Mouse (Mus musculus): ENCODE measurements around the gene Krt17.
"Not testable (repeated sequence)": the region's sequence is repeated elsewhere in the genome, so short reads cannot be mapped to it uniquely, and the experiment has no call there.

The Krt17 gene

DNA sequence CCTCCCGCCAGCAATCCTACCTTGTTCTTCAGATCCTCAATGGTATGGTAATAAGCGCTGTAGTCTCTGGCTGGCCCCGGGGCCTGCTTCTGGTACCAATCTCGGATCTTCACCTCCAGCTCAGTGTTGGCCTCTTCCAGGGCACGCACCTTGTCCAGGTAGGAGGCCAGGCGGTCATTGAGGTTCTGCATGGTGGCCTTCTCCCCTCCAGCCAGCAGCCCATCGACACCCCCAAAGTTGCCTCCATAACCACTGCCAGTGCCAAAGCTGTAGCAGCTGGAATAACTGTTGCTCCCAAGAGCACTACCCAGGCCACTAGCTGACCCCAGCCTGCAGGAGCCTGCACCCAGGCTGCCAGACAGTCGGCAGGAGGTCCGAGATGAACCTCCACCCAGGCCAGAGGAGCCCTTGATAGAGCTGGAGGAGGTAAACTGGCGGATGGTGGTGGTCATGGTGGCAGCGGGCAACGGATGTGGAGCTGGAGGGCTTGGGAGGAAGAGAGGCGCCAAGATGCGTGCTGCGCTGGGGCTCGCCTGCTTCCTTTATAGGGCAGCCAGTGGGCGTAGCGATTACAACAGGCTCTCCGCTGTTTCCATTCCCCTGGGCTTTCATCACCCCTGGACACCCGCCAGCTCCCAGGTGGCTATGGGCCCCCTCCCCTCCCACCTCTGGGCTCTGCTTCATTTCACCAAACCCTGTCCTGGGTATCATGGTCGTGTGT is at the start of gene Krt17:
Krt17 (minus strand) TSS at position 516 of the 721 bp plus-strand sequence.
- DNase-seq (ENCODE audit: low spot score in 2 of 2) = no peak

DNA sequence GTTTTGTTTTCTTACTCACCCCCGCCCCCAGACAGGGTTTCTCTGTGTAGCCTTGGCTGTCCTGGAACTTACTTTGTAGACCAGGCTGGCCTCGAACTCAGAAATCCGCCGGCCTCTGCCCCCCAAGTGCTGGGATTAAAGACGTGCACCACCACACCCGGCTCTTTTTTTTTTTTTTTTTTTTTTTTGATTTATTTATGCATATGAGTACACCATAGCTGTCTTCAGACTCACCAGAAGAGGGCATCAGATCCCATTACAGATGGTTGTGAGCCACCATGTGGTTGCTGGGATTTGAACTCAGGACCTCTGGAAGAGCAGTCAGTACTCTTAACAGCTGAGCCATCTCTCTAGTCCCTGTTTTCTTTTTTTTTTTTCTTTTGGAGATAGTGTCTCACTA is 47.8 kb upstream of the Krt17 start:
- DNase-seq (ENCODE audit: low spot score in 2 of 2) = not testable (repeated sequence)

DNA sequence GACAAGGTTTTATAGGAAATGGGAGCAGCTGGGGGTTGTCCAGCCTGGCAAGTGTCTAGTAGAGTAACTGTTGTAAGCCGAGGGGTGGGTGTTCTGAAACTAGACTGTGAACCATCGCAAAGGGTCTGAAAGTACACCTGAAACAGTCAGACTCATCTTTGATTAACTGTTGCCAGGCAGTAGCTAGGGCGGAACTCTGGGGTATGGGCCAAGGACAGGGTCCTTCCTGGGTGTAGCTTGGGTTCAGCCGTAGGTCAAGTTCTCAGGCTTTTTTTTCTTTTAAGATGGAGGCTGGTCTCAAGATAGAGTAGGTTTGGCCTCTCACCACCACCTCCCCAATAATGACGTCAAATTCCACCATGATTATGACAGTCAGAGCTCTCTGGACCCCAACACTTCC is 47.1 kb upstream of the Krt17 start:
- no peak for DNase-seq (ENCODE audit: low spot score in 2 of 2)

DNA sequence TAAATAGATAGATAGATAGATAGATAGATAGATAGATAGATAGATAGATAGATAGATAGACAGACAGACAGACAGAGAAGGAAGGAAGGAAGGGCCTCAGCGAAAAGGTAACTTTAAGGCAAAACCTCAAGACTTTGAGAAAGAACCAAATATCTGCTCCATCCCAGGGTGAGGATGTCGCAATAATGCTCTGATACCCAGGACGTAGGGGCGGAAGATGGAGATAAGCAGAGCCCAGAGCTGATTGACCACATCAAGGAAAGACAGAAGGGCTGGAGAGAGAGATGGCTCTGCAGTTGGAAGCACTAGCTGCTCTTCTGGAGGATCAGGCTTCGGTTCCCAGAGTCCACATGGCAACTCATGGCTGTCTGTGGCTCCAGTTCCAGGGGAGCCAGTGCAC is 40.5 kb upstream of the Krt17 start:
- DNase-seq (ENCODE audit: low spot score in 2 of 2) = no peak

DNA sequence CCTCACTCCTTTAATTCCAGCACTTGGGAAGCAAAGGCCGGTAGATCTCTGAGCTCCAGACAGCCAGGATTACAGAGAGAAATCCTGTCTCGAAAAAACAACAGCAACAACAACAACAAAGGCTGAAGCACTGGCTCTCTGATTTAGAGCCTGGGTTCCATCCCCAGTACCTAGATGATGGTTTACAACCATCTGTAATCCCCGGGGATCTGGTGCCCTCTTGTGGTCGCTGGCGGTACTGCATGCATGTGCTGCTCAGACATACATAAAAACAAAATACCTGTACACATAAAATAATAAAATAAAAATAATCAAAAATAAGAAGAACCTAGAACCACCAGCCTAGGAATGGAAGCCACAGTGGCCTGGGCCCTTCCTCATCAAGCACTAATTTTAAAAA is 39.5 kb upstream of the Krt17 start:
- peak in 1 of 2 experiments; percentile 62 for DNase-seq (ENCODE audit: low spot score in 2 of 2)

DNA sequence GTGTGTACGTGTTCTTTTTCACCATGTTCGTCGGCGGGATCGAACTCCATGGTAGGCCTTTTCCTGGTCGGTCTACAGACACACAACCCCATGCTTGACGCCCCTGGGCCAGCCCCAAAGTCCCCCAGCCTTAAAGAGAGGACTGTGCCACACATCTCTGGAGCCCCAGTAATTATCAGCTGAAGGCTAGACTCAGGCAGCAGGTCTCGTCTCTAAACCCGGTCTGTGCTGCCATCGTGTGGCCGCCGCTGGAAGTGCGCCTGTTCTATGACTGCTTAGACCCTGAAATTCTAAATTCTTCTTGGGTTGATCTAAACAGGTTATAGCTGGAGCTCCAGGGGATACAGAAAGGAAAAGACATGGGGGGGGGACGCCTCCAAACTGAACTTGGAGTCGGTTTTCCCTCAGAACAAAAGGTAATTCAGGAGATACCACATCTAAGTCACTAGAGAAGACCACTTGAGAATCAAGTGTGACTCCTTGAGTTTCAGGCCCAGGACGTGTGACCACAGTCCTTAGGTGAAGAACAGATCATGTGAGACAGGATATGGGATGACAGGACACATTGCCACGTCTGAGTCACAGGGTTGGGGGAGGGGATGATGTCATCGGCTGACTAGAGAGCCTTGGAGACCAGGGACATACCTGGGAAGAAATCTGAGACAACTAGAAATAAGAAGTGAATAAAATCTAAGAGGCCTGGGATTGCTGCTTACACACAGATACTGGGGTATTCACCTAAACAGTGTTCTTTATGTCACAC is 37.6 kb upstream of the Krt17 start:
- peak; percentile 64 to 81 for DNase-seq (ENCODE audit: low spot score in 2 of 2)

DNA sequence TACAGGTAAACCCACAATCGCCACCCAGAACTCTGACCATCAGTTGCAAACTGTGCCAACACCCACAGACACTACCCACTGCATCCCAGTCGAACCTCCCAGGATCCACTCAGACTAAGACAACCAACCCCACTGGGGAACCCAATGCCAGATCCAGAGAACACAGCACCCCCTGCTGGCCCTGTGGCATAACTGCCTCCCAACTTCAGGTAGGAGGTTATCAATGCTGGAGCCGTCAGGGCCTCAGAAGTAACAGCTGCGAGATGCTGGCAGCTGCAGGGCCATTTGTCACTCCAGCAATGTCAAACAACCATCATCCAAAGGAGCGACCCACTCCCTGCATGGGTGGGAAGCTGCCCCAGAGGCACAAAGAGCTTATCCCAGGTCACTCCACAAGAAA is 37.0 kb upstream of the Krt17 start:
- no peak for DNase-seq (ENCODE audit: low spot score in 2 of 2)

DNA sequence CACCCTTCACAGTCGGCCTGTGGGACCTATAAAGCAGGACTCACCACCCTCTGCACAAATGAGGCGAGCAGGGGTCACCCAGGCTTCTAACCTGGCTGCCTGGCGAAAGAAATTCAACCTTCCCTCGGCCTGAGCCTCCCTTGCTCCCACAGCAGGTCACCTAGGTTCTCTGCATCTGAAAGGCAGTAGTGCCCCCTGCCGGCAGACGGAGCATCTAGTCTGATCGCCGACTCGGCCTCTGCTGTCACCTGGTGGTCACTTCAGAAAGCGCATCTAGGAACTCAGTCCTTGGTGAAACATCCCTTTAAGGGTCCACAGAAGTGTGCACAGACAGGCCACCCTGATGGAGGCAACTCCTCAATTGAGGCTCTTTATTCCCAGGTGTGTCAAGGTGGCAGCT is 34.5 kb upstream of the Krt17 start:
- peak; percentile 74 to 79 for DNase-seq (ENCODE audit: low spot score in 2 of 2)

DNA sequence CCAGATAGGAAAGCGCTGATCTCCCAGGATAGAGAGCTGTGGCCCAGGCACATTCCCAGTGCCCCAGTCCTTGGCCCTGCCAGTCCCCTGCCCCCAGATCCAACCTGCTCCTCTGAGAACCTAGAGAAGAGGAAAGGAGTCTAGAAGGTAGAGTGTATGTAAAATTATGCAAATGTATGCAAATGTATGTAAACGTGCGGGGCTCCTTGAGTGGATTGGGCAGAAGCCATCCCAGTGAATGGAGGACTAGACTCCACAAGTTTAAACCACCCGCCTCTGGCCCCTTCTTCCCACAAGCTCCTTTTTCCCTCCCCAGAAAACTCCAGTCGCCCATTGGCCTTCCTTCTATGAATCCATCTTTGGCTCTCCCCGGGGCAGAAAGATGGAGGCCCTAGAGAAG is 32.1 kb upstream of the Krt17 start:
- no peak for DNase-seq (ENCODE audit: low spot score in 2 of 2)

DNA sequence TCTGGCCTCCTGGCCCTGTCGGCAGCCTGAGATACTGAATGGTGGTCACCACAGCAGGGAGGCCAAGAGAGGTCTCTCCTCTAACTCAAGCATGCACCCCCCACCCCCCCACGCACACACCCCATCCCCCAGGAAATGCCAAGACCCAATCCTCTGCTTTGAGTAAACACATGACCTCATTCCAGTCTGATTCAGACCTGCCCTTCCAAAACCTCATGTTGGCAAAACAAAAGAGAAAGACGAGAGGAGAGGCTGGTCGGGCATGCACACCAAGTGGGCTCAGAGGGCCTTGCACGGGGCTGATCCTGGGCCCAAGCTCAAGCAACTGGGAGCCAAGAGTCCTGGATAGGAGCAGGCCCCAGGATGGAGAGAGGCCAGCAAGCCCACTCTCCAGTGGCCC is 29.4 kb upstream of the Krt17 start:
- DNase-seq (ENCODE audit: low spot score in 2 of 2) = peak in 1 of 2 experiments; percentile 49

DNA sequence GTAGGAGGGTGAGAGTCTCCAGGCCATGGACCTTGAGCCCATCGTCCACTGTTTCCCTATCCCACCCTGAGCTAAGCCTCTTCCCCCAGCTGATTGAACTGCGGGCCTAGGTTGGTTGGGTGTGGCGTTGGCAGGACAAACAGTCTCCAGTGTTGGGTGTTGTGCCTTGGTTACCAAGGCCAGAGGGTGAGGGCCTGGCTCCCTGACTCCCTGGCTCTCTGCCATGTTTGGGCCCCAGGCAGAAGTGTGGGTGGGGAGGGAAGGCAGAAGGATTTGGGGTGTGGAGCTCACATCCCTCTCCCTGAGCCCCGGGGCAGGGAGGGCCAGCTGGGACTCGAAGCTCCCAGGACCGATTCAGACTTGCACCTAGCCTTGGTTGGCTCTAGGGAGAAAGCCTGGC is 28.1 kb upstream of the Krt17 start:
- peak; percentile 75 to 90 for DNase-seq (ENCODE audit: low spot score in 2 of 2)

DNA sequence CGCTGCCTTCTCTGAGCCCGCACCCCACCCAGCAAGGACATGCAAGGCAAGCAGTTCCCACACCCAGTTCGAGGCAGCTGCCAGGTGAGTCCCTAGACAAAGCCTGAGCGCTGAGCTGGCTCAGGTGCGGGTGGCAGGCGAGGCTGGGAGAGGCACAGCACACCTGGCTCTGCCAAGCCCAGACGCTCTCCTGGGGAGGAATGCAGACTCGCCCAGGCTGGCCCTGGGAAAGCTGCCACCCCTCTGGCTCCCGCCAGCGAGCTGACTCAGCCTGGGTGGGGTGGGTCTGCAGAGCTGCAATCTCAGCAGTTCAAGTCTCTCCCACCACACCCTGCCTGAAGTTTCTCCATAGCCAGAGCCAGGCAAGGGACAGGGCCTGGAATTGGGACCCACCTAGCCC is 26.2 kb upstream of the Krt17 start:
- peak; percentile 79 to 95 for DNase-seq (ENCODE audit: low spot score in 2 of 2)

DNA sequence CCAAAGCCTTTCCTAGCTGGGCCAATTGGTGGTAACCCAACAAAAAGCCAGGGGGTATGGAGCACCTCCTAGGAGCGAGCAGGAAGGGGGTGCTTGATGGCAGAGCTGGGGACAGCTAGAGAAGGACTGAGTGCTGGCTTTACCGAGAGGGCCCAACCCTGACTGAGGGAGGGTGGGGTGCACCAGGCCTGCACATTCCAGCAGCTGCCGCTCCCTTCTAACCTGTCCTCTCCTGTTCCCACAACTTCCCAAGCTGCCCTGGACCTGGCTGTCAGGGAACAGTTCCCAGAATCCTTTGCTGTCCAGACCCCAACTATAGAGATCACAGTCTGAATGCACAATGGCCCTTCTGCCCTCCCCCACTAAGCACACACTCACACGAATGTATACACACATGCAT is 24.2 kb upstream of the Krt17 start:
- DNase-seq (ENCODE audit: low spot score in 2 of 2) = peak in 1 of 2 experiments; percentile 47

DNA sequence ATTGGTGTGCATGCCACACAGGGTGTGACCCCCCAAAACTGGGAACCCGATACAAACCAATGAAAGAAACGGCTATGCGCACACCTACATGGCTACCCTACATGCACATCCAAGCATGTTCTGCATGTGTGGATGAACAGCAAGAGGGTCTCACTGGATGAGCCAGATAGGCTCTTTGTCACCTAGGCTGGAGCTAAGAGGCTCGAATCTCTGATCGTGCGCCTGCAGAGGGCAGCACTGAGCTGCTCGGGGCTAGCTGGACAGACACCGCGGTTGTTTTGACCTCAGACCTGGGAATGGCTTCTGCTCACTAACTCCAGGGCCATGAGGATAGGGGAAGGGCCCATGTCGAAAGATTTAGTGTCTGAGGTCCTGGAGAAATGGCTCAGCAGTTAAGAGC is 21.7 kb upstream of the Krt17 start:
- DNase-seq (ENCODE audit: low spot score in 2 of 2) = peak; percentile 77 to 85

DNA sequence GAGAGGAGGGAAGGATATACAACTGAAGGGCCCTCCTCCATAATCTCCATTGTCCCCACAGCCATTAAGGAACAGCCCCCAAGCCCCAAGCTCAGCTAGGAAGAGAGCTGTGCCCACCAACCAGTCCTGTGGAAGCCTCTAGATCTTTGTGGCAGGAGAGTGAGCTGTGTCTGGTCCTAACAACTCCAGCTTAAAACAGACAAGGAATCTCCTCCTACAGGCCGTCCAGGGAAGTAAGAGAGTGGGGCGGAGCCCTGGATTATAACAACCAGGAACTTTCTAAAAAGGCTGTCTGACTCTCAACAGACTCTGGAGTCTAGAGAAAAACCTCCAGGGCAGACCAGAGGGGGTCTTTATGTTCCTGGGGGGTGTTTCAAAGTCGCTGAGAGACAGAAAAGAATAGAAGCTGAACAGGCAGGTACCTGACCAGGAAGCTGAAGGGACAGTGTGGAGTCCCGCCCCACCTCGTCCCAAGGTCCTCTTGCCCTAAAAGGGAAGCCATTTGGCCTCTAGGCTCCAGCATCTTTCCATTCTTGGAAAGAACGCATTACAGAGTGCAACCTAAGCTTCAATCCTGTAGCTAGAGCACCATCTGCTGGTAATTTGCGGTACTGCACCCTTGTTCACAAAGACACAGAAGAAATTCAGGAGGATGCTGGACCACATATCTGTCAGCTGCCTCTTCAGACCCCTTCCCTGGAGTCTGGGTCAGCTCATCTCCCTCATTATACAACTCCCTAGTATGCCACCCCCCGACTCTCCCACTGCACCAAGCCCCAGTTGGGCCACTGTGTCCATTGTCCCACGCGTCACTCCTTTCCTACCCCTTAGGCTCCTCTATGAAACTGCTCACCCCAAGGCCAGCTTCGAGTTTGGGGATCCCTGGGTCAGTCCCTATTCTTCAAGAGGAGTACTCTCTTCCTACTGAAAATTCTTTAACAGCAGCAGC is 21.0 kb upstream of the Krt17 start:
- DNase-seq (ENCODE audit: low spot score in 2 of 2) = peak; percentile 64 to 80

DNA sequence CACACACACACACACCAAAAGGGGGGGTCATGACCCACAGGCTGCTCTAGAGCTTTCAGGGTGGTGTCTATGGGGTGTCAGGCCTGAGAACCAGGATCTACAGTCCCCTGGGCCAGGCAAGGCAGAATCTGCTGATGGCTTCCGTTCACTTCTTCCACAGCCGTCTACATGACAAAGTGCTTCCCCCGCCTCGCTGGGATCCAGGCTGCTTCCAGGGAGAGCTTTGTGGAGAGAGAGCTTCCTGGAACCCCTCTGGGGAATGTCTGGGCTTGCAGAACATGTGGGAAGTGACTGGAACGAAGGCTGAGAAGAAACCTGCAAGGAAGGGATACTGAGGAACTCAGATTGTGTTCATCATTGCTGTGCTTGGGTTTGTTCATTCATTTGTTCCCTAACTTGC is 17.9 kb upstream of the Krt17 start:
- no peak for DNase-seq (ENCODE audit: low spot score in 2 of 2)

DNA sequence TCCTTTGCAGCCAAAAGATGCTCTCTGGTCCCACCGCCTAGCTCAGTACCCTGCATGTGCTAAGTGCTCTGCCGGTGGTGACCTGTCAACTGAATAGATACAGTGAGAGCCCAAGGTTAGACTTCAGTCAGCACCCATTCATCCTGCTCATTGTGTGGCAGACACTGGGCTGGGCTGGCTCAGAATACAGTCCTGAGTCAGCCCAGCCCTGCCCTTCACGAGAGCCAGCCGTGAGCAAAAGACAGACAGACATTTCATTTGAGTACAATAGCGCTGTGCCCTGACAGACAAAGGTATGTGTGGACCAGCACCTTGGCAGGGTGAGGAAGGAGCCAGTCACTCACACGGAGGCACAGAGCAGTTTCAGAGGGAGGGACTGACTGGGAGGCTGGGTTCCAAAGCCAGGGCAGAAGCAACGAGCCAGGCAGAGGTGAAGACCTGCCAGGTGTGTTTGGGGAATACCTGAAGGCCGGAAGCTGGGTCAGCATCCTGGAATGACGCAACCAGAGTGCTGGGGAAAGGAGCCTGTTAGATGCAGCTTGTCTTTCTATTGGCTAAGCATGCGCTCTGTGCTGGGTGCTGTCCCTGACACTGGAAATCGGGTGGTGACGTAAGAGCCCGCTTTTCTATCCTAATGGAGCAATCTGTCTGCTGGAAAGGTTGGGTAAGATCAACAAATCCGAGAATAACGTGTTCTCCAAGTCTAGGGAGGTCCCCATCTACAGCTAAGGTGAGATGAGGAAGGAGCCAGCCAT is 17.1 kb upstream of the Krt17 start:
- DNase-seq (ENCODE audit: low spot score in 2 of 2) = no peak

DNA sequence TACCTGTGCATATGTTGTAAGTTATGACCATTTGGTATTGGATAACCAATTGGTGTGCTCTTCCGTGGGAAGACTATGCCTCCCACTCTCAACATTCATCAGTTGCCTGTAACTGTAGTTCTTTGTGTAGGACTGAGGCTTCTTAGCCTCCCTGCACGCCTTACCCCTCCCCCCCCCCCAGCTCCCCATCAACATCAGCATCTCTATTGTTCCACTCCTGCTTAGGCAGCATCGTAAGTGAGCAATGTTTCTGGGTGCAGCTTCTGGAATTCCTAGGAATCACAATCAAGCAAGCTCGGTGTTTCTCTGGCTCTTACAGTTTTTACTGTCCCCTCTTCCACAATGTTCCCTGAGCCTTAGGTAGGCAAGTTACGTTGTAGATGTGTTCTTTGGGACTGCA is 14.6 kb upstream of the Krt17 start:
- DNase-seq (ENCODE audit: low spot score in 2 of 2) = no peak

DNA sequence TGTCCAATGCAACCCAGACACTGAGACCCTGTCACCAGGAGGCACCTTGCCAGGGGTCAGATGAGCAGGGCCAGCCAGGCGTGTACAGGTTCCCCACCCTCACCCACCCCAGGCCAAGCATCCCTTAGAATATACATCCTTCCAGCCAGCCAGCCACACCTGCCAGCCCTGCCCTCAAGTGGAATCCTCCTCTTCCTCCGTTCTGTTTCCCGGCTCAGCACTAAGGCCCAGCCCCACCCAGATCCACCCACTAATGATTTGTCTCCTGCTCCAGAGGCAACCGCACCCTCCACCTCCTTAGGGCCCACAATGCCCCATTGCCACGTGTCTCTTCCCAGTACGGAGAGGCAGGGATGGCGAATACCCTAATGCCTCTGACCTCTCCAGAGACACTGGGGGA is 13.9 kb upstream of the Krt17 start:
- DNase-seq (ENCODE audit: low spot score in 2 of 2) = no peak

DNA sequence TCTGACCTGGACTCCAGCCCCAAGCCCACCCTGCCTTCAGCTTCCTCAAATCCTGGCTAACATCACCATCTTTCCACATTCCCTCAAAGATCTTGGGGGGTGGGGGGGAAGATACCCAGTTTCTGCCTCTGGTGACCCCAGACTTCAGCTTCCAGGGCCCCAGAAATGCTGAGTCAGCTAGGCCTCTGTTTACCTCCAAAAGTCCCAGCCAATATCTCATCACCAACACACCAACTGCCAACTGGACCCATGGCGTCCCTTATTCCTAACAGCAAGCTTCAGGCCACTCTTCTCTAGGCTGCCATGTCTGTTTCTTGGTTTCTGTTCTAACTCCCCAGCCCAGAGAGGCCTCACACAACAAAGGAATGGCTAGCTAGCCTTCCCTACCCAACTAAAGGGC is 11.0 kb upstream of the Krt17 start:
- no peak for DNase-seq (ENCODE audit: low spot score in 2 of 2)

DNA sequence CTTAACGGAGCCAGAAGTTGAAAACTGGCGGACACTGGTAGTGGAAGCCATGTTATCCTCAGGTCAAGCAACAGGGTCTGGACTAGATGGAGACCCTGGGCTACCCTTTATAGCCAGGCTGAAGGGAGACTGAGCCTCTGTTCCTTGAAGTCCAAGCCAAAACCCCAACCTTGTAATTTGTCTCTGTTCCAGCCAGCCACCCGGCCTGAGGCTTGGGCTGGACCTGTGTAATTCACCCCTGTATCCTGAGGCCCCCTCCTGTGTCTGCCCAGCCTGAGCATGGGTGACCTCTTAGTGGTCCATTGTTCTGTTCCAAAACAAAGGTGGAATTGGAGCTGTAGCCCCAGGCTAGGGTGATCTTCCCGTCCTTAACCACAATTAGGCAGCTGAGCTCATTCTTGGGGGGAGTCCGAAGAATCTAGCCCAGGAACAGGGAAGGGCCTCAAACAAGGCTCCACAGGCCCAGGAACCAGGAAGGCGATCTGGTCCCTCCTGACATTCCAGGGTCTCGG is 9.0 kb upstream of the Krt17 start, which contains the start of gene Krt42:
Krt42 (minus strand) TSS at position 51 of the 512 bp plus-strand sequence.
- no peak for DNase-seq (ENCODE audit: low spot score in 2 of 2)
